Mouse (Mus musculus) lung, adult 18-20 months (tissue): Measurements from ENCODE around the gene Gpr68.
A peak's percentile ranks its signal among the peaks of the same experiment; 100 is the strongest.

Source experiments
- DNase-seq, 2 experiments: peaks; one replicate each; pipeline ENCODE4 v3.0.0; 2022; ENCODE audit warnings: mixed read lengths in 2 of 2

The Gpr68 gene

GRCm38 (mm10) chr12:100867097-100867496 is 40.9 kb downstream of the Gpr68 start:
- no peak for DNase-seq

GRCm38 (mm10) chr12:100865509-100866078 is 42.4 kb downstream of the Gpr68 start:
- no peak for DNase-seq

GRCm38 (mm10) chr12:100865072-100865471 is 42.9 kb downstream of the Gpr68 start:
- no peak for DNase-seq

DNA sequence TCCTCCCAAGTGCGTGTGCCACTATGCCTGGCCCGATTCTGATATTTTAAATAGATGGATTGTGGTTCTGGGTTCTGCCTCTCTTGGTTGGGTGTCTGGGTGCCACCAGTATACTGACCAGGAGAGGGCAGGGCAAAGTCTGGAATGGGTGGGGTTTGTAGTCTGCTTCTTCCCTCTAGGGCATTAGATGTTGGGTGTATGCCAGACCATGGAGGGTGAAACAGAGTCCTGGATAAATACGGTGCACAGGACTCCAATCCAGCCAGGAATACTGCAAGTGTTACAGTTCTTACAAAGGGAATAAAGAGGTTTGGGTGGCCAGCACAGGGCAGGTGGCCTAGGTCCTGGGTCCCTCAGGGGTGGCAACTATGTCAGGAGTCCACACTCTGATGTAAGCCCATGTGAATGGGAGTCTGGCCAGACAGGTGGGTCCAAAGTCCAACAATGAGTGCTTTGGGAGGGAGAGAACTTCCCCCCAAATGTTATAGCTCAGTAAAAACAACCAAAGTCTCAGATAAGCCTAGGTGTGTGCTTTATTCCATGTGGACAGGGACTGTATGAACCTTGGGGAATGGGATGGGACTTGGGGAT is 45.0 kb downstream of the Gpr68 start:
- DNase-seq: no peak

GRCm38 (mm10) chr12:100862272-100862671 is 45.7 kb downstream of the Gpr68 start:
- no peak for DNase-seq

DNA sequence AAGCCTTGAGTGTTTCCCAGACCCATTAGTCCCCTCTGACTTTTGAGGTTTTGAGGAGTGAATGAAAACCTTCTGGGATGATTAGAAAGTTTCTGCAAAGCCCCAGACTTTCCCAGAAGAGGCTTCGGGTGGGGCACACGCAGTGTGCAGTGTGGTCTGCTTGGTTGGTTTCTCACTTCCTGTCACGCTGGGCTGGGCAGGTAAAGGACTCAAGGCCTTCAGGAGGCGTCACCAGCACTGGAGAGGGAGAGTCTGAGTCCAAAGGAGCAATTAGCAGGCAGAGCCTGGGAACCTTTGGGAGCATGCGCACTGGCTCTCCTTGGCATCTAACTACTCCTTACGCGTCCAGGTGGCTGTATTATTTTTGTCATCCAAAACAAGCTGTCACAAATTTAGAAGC is 50.2 kb downstream of the Gpr68 start:
- DNase-seq: no peak

- no peak for DNase-seq
Measured at GRCm38 (mm10) chr12:100856337-100856736, 51.7 kb downstream of the Gpr68 start.

DNA sequence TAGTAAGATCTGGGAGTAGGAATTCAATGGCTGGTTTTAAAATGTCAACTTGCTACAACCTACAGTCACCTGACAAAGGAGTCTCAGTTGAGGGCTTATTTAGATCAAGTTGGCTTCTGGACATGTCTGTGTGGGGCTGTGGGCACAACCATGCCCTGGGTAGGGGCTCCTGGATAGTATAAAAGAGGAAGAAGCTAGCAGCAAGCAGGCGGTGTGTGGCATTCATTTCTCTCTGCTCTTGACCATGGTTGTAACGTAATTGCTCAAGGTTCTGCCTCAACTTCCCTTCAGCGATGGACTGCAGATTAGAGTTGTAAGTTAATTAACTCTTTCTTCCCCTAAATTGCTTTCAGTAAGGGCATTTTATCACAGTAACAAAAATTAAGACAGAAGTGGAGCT is 55.6 kb downstream of the Gpr68 start:
- DNase-seq: no peak

GRCm38 (mm10) chr12:100849421-100850138 is 58.4 kb downstream of the Gpr68 start:
- peak; percentile 15 to 50 for DNase-seq

GRCm38 (mm10) chr12:100847437-100848080 is 60.4 kb downstream of the Gpr68 start:
- no peak for DNase-seq

GRCm38 (mm10) chr12:100846566-100846965 is 61.4 kb downstream of the Gpr68 start:
- DNase-seq: no peak

DNA sequence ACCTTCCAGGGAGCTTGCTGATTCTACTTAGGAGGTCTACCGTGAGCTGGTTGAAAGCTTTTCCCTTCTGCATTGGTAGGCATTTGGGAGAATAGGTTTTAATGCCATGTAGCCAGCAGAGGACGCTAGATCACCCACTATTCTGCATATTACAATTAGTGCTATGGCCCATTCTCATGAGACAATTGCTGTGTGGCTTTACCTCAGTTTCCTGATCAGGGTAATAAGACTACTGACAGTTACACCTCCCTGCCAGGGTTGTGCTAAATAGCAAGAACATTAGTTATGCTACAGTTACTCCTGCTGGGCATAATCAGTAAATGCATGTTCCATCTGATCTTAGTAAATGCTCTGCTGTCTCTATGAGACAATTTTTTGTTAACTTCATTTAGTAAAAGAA is 62.2 kb downstream of the Gpr68 start:
- DNase-seq: no peak

DNA sequence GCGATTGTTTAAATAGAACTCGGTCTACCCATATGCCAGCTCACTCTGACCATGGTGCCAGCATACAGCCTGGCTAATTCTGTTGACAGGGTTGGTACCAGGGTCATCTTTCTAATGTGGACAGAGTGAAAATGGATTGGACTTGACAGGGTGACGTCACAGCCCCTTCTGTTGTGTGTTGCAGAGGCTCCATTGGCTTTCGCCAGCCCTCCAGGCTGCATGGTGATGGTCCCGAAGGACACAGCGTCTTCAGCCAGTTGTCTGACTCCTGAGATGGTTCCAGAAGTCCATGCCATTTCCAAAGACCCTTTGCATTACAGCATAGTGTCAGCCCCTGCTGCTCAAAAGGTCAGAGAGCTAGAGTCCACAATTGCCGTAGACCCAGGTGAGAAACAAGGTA is 63.5 kb downstream of the Gpr68 start:
- no peak for DNase-seq

GRCm38 (mm10) chr12:100843171-100843570 is 64.8 kb downstream of the Gpr68 start:
- no peak for DNase-seq

- DNase-seq: peak; percentile 74 to 80
Measured at GRCm38 (mm10) chr12:100841211-100841792, 66.7 kb downstream of the Gpr68 start.

- no peak for DNase-seq
Measured at GRCm38 (mm10) chr12:100839926-100840325, 68.1 kb downstream of the Gpr68 start.

DNA sequence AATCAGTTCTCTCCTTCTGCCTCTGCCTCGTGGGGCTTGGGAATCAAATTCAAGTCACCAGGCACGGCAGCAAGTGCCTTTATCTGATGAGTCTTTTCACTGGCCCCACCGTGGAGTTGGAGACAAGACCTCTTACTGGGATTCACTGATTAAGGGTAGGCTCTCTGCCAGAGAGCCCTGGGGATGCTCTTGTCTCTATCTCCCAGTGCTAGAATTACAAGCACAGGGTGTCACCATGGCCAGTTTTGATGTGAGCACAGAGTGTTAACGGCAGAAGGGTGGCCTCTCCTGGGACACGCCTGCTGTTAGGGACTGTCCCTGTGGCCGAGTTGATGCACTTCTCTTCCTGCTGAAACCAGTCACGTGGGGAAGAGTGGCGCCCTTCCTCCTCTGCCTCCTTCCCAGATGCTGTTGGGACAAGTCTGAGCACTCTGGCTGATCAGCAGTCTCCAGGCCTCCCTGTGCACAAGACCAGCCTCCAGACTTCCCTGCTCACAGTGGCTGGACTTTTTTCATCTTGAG is 68.9 kb downstream of the Gpr68 start:
- peak; percentile 11 to 15 for DNase-seq

DNA sequence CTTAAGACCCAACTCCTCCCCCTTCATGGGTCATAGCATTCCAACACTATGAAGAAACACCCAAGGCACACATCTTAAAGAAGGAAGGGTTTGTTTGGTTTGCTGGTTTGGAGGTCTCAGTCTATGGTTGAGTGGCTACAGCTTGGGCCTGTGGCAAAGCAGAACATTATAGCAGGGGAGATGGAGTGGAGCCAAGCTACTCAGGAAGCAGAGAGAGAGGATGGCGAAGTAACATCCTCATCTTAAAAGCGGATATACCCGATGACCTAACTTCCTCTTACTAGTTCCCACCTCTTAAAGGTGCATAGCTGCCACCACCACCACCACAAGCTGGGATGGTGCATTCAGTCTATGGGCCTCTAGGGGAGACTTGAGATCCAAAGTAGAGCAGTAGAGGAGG is 70.8 kb downstream of the Gpr68 start:
- peak in 1 of 2 experiments; percentile 12 for DNase-seq

GRCm38 (mm10) chr12:100831629-100832325 is 76.2 kb downstream of the Gpr68 start:
- no peak for DNase-seq

DNA sequence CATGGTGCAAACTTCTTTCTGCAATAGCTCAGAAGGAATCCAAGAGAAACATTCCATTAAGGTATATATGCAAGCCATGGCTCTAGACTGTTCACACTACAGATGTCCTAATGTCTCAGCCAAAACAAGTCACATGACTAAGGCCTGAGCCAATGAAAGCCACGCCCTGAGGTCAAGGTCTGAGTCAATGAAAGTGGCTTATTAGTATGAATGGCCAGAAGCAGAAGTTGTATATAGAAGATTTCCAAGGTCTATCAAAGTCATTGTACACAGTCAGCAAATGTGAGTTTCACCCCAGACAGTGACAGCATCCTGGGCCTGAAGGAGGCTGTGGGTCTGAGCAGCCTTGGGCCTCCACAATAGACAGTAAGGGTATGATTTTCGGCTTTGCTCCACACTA is 77.0 kb downstream of the Gpr68 start:
- no peak for DNase-seq
